Mouse (Mus musculus) cerebellum, adult 2 months (tissue): ENCODE results near the gene Bmyc.

Source experiments
- CTCF ChIP-seq: fragments of 200-500 bp; IDR thresholded peaks from 2 replicates; pipeline ENCODE4 v1.5.1; 2011; ENCODE audit warnings: low read depth, mild to moderate bottlenecking, control low read depth, low read length, moderate library complexity, borderline replicate concordance; ENCODE audit not compliant: insufficient read depth
- POLR2A ChIP-seq: fragments of 200-500 bp; IDR thresholded peaks from 2 replicates; pipeline ENCODE4 v1.6.1; 2011; ENCODE audit warnings: low read length, control low read depth, borderline replicate concordance; ENCODE audit not compliant: insufficient read depth

DNA sequence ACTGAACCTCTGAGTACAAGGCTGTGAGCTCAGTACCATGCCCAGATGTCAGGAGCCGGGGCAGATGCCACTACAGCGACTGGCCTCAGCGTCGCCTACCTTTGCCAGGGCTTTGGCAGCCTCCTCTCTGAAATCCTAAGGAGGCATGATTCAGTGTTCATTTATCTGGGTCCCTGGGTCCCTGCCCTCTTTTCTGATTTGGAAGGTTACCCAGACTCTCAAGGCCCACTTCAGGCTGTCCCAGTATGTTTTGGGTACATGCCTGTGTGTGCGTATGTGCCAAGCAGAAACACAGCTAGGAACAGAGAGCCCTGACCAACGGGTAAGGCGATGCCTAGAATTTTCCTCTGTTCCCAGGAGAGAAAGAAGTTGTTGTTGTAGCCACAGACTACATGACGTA is 46.3 kb upstream of the Bmyc start:
- TF ChIP-seq POLR2A (no peak), CTCF (no peak)
